Mouse (Mus musculus) splenic B cell, adult 2 months (primary cell): ENCODE data around the gene Pdxp.

Experiments used
- DNase-seq: peaks from one replicate; pipeline ENCODE4 v3.0.0-alpha.2; 2011; ENCODE audit warnings: low read depth, low spot score
- H3K27me3 ChIP-seq: 2 replicates; pipeline ENCODE4 v1.6.1; 2012; ENCODE audit warnings: mild to moderate bottlenecking, low read length, moderate library complexity, mixed read lengths; ENCODE audit not compliant: control insufficient read depth, poor library complexity, insufficient read depth, severe bottlenecking
- H3K36me3 ChIP-seq: 2 replicates; pipeline ENCODE4 v1.6.1; 2012; ENCODE audit warnings: mild to moderate bottlenecking, low read length, moderate library complexity, mixed read lengths; ENCODE audit not compliant: control insufficient read depth, poor library complexity, insufficient read depth, severe bottlenecking

Pdxp gene

DNA sequence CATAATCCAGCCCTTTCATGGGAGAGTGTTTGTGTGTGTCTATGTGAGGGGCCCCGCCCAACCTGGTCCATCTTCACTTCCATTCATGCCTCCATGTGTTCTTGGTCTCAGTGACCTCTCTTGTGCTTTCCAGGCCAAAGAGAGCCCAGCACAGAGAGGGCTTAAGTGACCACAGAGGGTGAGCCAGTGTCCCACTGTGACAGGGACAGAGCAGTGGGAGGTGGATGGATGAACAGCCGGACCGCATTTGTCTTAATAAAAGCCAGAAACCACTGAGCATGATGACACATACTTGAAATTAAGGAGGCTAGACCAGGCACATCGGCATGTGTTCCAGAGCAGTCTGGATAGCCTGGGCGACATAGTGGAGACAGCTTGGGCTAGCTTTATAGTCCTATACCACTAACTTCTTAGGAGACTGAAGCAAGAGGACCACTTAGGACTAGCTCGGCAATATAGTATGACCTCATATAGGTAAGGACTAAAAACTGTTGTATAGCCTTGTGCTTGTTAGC, 16.5 kb downstream of the Pdxp start:
- Histone ChIP-seq H3K36me3 (no peaks in the 10 kb centered on the region), H3K27me3 (no peaks in the 10 kb centered on the region)
- no peak for DNase-seq

DNA sequence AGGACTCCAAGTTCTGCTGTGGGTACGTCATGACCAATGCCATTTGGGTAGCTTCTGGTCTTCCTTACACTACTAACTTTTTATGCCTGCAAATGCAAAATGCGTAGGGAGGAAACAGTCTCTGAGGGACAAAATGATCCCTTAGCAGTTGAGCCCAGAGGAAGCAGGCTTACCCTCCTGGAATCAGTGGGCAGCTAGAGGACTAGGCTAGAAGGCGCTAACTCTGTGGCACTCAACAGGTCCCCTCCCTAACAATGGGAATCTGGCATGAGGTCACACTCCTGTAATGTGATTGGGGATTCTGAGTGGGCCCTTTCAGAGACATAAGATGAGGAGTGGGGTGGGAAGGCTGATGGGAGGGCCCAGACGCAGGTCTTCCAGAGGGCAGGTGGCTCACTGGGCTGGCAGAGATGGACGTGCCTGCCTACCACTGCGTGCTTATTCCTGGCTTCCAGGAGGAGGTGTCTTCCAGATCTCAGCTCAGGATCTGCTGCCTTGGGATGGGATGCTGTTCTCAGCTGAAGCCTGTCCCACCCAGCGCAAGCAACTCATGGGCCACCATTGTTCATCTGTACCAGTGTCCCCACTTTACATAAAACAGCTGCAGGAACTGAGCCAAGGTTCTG, 17.2 kb downstream of the Pdxp start:
- no peak for DNase-seq
- H3K27me3 ChIP-seq, result no peaks in the 10 kb centered on the region
- no peaks in the 10 kb centered on the region for H3K36me3 ChIP-seq

DNA sequence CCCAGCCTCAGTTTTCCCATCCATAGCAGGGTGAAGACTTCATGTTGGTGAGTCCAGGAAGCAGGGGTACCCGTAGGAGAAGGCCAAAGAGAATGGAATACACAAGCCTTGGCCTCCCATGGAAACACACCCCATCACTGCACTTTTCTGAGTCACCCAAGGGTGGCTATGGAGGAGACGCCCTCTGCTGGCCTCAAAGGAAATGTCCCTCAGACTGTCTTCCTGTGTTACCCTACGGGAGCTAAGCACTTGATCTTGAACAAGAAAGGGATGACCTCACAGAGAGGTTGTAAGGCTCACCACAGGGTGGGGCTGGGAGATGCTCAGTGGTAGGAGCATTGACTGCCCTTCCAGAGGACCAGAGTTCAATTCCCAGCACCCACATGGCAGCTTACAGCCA, 17.9 kb downstream of the Pdxp start:
- Histone ChIP-seq H3K27me3 (no peaks in the 10 kb centered on the region), H3K36me3 (no peaks in the 10 kb centered on the region; the same call in 1 of the 2 replicates)
- DNase-seq, result peak; percentile 89

DNA sequence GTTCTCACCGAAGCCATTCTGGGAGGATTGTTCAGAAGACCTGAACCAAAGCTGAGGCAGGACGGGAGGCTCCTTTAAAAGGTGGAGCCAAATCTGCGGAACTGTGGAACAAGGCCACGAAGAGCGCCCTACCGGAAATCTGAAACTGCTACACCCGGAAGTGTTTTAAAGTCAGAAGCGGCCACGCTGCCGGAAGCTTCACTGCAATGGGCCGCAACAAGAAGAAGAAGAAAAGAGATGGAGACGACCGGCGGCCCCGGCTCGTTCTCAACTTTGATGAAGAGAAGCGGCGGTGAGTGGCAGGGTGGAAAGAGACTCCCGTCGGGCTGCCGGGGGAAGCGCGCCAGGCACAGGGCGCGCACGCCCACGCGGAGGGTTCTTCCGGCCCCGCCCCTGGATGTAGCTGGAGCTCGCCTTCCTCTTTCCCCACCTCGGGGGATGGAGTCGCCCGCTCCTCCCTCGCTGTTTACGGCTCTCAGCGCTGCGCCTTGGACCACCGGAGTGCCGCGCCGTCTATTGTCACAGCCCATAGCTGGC, 21.1 kb downstream of the Pdxp start, which contains the start of gene Nol12:
Nol12 (plus strand) TSS at position 150 of the 537 bp plus-strand sequence.
- H3K27me3 ChIP-seq, result no peaks in the 10 kb centered on the region
- H3K36me3 ChIP-seq, result peaks cover 5% of the 10 kb centered on the region
- DNase-seq, result peak; percentile 93

DNA sequence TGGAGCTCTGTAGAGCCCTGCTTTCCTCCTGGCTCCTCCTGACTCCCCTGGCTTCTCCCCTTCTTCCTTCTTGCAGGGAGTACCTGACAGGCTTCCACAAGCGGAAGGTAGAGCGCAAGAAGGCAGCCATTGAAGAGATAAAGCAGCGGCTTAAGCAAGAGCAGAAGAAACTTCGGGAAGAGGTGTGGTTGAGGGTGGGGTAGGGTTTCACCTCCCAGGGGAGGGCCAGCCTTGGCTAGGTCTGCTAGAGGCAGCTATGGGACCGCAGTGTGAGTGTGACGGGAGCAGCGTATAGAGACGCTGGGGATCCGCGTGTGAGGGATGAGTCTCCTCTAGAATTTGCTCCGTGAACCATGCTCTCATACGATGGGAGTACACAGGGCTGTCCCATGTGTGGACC, 22.7 kb downstream of the Pdxp start:
- peaks cover 5% of the 10 kb centered on the region for H3K36me3 ChIP-seq
- H3K27me3 ChIP-seq, result no peaks in the 10 kb centered on the region
- DNase-seq, result no peak

DNA sequence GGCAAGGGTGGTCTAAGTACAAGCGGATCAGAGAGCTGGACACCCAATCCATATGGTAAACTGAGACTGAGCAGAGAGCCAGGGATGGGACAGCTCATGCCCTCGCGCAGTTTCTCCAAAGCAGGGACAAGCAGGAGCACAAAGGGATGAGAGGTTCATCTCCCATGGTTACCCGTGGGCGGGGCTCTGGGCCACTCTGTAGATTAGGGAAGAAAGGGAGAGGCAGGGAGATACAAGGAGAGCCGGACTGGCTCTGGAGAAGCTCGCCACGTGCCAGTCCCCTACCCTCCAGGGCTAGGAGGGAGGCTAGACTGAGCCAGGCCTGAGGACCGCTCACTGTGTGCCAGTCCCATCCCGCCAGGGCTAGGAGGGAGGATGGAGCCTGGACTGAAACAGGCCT, 23.6 kb downstream of the Pdxp start:
- H3K27me3 ChIP-seq, result no peaks in the 10 kb centered on the region

DNA sequence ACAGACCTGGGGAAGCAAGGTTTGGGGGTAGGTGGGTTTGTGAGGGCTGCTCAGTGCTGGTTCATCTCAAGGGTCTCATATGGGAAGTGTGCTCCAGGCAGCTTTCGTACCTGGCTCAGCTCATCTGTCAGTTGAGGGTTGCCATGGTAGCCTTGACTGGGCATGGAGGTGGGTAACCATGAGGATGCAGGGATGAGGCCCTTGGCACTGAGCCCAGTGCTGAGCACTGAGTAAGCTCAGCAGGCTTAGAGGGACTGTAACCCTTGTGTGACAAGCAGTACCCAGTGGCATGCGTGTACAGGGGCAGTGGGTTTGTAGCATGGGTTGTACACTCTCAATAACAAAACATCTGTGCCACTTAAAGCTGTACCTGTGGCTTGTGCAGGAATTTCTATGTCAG, 24.2 kb downstream of the Pdxp start:
- DNase-seq, result no peak
- peaks cover 5% of the 10 kb centered on the region for H3K36me3 ChIP-seq
- H3K27me3 ChIP-seq, result no peaks in the 10 kb centered on the region

More for the DNA sequence above, 23.6 kb downstream of the Pdxp start:
- DNase-seq, result no peak
- peaks cover 5% of the 10 kb centered on the region for H3K36me3 ChIP-seq

DNA sequence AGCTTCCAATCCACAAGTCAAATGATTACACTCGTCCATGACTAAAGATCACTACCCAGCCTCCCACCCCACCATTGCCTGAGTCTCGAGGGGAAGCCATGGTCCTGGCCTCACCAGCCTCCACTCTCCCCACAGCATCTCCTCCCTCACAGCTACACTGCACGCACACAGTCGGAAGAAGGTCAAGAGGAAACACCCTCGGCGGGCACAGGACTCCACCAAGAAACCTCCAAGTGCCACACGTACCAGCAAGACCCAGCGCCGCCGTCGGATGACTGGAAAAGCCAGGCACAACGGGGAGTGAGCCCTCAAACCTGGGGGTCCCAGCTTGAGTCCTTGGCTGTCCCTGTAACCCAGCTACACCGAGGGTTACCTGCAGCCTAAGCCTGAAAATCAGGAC, 26.6 kb downstream of the Pdxp start:
- peaks cover 5% of the 10 kb centered on the region for H3K36me3 ChIP-seq
- no peaks in the 10 kb centered on the region for H3K27me3 ChIP-seq
- DNase-seq, result no peak

DNA sequence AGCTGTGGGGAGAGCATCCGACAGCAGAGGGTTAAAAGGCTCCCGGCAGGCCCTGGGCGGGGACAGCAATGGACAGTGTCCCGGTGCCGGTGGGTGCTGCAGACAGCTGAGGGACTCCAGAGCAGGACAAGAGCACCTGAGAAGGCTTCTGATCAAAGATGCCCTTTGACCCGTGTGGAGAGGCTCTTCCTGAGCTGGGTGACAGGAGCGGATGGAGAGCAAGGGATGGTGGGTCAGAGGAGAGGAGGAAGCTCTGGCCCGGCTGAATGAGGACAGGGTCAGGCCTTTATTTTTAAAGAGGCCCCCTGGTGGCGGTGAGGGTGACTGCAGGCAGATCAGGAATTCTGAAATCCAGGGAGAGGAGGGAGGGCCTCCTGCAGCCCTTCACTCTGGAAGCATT, 28.9 kb downstream of the Pdxp start:
- Histone ChIP-seq H3K36me3 (peaks cover 3% of the 10 kb centered on the region), H3K27me3 (no peaks in the 10 kb centered on the region)
- DNase-seq, result peak; percentile 63

DNA sequence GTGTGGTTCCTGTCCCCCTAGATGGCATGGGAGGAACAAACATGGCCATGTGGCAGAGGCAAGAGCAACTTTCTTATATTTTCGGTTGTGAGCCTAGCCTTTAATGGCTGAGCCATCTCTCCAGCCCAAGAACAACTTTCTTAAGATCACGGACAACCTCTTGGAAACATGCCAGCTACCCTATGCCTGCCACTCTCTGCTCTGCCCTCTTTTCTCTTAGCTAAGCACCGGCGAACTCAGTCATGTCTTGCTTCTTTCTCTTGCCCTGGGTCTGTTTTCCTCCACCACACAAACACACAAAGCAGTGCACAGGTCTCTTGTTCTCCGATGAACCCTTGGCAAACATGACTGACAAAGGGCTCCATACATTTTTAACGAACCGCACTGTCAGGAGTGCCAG, 32.5 kb downstream of the Pdxp start:
- H3K27me3 ChIP-seq, result no peaks in the 10 kb centered on the region

DNA sequence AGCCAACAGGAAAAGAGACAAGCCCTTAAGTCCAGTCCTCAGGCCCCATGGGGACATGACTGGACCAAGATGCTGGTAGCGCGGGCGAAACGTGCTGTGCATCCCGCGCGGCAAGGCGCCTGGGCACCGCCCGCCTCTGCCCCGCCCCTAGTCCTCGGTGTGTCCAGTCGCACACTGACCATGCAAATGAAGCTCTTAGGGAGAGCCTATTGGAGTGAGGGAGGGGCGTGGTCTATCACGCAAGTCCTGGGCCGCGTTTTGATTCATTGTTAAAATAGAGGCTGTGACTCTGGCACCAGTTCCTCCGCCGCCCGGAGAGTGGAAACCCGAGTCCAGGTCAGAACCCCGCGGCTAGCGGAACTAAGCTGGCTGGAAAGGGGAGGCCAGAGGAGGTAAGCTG, 33.9 kb downstream of the Pdxp start, which contains the start of gene Triobp:
Triobp (plus strand) TSS at position 68 of the 400 bp plus-strand sequence.
- no peaks in the 10 kb centered on the region for H3K27me3 ChIP-seq
- peak; percentile 71 for DNase-seq
- H3K36me3 ChIP-seq, result no peaks in the 10 kb centered on the region

More for the DNA sequence above, 32.5 kb downstream of the Pdxp start:
- no peaks in the 10 kb centered on the region; the same call in 1 of the 2 replicates for H3K36me3 ChIP-seq
- no peak for DNase-seq

DNA sequence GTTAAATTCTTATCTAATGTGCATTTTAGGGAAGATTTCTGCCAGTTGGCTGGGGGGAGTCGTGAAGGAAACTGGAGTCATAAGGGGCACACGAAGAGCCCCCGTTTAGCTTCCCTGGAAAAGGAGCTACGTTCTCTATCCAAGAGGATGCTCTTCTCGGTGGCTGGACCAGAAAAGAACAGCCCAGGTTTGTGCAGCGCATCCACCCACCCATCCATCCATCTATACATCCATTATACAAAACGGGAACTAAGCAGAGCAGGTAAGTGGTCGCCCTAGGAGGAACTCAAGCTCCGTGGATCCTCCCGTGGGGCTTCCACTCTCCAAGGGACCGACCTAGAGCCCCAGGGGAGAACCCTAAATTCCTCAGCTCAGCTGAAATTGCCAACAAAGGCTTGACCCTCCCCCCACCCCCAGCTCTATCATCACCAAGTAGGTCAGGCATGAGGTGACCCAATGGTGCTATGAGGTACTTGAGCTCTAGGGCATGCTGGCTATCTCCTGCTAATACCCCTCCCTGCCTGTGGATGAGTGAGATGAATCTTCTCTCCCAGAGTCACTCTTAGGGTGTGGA, 34.5 kb downstream of the Pdxp start:
- H3K27me3 ChIP-seq, result no peaks in the 10 kb centered on the region

DNA sequence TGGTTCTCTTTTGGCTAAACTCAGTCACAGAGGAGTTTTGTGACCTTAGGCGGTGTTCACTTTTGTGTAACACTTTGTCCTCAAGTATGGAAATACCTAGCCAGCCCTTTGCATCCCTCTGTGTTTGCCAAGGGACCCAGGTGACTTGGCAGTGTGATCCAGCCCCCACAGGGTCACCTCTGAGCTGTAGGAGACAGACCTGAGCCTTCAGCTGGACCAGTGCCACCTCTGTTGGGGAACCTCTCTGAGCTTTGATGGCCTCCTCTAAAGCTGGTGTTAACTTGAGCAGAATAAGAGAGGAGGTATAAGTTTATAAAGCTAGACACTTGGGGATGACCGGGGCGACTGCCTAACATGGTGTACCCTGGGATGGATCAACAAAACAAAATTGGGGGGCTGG, 35.2 kb downstream of the Pdxp start:
- no peak for DNase-seq
- no peaks in the 10 kb centered on the region for H3K27me3 ChIP-seq

More for the DNA sequence above, 34.5 kb downstream of the Pdxp start:
- H3K36me3 ChIP-seq, result no peaks in the 10 kb centered on the region
- DNase-seq, result peak; percentile 24

DNA sequence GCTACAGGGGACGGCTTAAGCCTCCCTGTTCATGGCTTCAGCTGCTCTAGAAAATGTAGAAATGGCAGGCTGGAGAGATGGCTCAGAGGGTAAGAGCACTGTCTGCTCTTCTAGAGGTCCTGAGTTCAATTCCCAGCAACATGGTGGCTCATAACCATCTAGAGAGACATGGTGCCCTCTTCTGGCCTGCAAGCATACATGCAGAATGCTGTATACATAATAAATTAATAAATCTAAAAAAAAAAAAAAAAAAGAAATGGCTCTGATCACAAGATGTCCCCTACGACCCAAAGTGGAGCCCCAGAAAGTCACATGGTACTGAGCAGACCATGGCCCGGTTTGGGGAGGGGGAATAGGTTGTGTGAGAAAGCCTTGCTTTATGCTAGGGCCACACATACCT, 41.9 kb downstream of the Pdxp start:
- Histone ChIP-seq H3K27me3 (no peaks in the 10 kb centered on the region), H3K36me3 (no peaks in the 10 kb centered on the region)
- DNase-seq, result peak; percentile 17

More for the DNA sequence above, 35.2 kb downstream of the Pdxp start:
- no peaks in the 10 kb centered on the region for H3K36me3 ChIP-seq

DNA sequence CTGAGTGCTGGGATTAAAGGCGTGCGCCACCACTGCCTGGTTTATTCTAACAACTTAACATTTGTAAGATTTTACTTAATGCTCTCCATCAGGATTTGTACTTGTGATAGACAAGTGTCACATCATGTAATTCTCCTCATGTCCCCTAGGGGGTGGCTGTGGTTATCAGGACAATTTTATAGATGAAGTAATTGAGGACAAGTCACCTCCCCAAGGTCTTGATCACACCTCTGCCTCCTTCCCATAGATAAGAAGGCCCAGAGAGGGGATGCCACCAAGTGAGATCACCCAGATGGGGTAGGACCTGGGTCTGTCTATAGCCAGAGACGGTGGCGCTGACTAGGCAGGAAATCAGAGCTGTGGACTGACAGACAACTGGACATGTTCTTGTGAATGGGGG, 42.6 kb downstream of the Pdxp start:
- peak; percentile 62 for DNase-seq
- no peaks in the 10 kb centered on the region for H3K27me3 ChIP-seq
- no peaks in the 10 kb centered on the region for H3K36me3 ChIP-seq
